Mouse (Mus musculus) leukemia stem cell, adult 10-12 weeks (primary cell): ENCODE results near the gene Nemp2. TPM values are rescaled to one million over a fixed set of nuclear protein-coding genes. Genes with fewer than 3 reads are reported as not detected.

Experiments used
- polyA plus RNA-seq: library from polyadenylated mRNA; stranded (reverse); fragments of >175 nt; gene quantifications from 2 replicates; pipeline ENCODE4 v1.2.3, GENCODE M21; 2012; ENCODE audit warnings: low replicate concordance

The Nemp2 gene
- polyA plus RNA-seq: 0.78 and 1.8 TPM in 2 replicates

DNA sequence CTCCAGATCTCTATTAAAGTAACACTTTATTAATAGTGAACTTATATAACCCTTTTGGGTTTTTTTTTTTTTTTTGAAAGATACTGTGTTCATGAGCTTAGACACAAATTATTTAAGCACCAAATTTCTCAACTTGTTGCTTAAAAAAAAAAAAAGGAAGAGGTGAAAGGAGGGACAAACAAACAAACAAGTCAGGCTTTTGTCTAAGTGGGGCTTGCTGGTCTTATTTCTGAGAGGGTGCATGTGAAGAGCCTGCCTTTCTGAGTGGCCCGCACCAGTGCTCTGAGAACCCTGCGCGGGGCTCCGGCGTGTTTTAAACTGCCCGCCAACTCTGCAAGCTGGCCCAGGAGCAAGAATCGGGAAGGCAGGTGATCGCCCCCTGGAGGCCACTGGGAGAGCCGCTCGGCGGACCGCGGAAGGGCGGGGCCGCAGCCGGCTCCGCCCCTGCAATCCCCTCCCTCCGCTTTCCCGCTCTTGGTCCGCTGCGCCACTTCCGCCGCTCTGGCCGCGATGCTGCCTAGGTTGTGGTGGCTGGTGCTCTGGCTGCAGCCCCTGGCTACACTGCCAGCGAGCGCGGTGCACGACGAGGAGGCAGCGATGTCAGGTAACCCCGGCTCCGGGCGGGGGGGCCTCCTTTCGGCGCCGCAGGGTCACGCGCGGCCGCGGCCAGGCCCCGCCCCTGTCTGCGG, at the start of gene Nemp2:
Gene Nemp2 (plus strand): TSS at position 456 of the 689 bp plus-strand sequence.

Other genes with a start within 250 kb of the Nemp2 start
- 33.8 and 35.2 TPM in 2 replicates for gene Nab1, start 130.0 kb upstream of the Nemp2 start, polyA plus RNA-seq
- 0.93 and 1.7 TPM in 2 replicates for gene Mfsd6, start 96.8 kb downstream of the Nemp2 start, polyA plus RNA-seq
- gene Inpp1, start 187.0 kb downstream of the Nemp2 start, polyA plus RNA-seq: 0.28 TPM in 2 replicates
- gene Hibch, start 214.2 kb downstream of the Nemp2 start, polyA plus RNA-seq: 1.2 TPM in 1 of 2 replicates, not detected in the other